Mouse (Mus musculus): ENCODE results near the gene Trem3.

GRCm38 (mm10) chr17:48301792-48302191 is 54.2 kb downstream of the Trem3 start:
- TF ChIP-seq CTCF (IDR thresholded peaks at IDR 0.05; ENCODE audit: low read depth) (no peak), EP300 (IDR thresholded peaks at IDR 0.05; ENCODE audit: low read depth) (no peak)

Measured in heart, postnatal 0 days (tissue).